Mouse (Mus musculus) neural tube, embryonic 10.5 days (tissue): Measurements from ENCODE around the gene Ankrd7.
"Not testable (repeated sequence)": the region's sequence is repeated elsewhere in the genome, so short reads cannot be mapped to it uniquely, and the experiment has no call there.

Experiments
- DNase-seq: peaks from one replicate; pipeline ENCODE4 v3.0.0-alpha.2; 2017; ENCODE audit warnings: low spot score; ENCODE audit errors: extremely low spot score

Ankrd7 gene

DNA sequence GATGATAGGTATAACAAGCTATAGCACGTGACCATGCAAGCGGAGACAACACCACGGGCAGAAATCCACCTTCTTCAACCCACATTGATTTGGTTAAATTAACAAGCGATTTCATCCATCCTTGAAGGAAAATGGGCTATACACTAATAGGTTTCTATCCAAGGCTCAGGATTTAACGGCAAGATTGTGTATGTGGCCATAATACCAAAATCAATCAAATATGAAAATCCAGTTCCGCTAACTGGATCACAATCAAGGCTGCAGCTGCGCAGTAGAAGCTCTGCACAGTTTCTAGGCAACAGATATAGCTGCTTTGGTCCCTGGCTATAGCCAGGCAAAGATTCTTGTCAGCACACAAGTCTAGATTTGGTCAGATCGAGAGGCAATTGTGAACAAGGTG lies at the start of gene Ankrd7:
TSS of gene Ankrd7 (plus strand) at position 301 of the 400 bp plus-strand sequence.
- no peak for DNase-seq

GRCm38 (mm10) chr6:18819343-18819742 lies 46.8 kb upstream of the Ankrd7 start:
- peak; percentile 27 for DNase-seq

DNA sequence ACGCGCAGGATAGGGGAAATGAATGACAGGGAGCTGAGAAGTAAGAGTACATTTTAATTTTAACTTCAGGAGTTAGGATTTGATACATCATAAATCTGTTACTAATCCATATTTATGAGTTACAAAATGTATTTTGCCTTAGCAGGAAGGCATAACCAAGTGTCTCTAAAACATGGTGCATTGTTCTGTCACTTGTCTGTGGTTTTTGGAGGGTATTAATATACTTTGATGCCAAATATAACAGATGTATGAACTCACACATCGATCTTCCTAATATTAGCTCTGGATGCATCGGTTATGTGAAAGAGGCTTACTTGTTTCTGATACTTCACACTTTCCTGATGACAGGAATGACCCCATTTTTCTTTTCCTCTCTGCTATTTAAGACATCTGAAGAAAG lies 45.9 kb upstream of the Ankrd7 start:
- no peak for DNase-seq

GRCm38 (mm10) chr6:18822812-18823211 lies 43.3 kb upstream of the Ankrd7 start:
- DNase-seq: no peak

- DNase-seq: no peak
Measured at GRCm38 (mm10) chr6:18832958-18833357, 33.2 kb upstream of the Ankrd7 start.

- DNase-seq: not testable (repeated sequence)
Measured at GRCm38 (mm10) chr6:18844529-18844928, 21.6 kb upstream of the Ankrd7 start.

GRCm38 (mm10) chr6:18845571-18845970 lies 20.5 kb upstream of the Ankrd7 start:
- not testable (repeated sequence) for DNase-seq

GRCm38 (mm10) chr6:18848051-18848701 lies 17.9 kb upstream of the Ankrd7 start, which contains the start of gene Lsm8:
TSS of gene Lsm8 (plus strand) at chr6:18848579.
- peak; percentile 96 for DNase-seq

DNA sequence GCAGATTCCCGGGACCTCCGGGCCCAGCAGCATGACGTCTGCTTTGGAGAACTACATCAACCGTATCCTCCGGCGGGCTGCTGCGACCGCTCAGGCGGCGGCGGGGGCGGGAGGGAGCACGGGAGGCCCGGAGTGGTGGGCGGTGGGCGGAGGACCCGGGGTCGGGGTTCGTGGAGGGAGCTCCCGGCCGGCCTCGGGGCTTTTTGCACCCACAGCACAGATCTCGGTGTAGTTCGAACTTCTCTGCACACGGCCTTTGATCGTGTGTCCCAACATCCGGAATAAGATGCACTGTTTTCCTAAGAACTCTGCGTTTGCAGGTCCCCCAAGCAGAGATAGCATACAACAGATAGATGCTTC lies 17.4 kb upstream of the Ankrd7 start:
- no peak for DNase-seq

DNA sequence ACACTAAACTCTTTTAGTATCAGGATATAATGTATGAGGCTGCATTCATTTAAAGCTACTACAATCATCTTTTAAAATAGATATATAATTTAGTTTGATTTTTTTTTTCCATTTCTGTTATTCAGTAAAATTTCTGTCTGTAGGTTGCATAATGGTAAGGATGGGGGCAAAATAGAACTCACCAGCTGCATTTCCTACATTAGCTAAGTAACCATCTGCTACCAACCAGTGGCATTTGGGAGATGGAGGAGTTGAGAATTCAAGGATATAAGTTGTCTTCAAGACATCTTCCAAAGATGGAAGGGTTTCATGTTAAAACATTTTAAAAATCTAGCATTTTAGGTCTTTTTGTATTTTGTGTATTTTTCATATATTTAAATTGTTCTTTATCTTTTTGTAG lies 10.8 kb upstream of the Ankrd7 start:
- DNase-seq: no peak

DNA sequence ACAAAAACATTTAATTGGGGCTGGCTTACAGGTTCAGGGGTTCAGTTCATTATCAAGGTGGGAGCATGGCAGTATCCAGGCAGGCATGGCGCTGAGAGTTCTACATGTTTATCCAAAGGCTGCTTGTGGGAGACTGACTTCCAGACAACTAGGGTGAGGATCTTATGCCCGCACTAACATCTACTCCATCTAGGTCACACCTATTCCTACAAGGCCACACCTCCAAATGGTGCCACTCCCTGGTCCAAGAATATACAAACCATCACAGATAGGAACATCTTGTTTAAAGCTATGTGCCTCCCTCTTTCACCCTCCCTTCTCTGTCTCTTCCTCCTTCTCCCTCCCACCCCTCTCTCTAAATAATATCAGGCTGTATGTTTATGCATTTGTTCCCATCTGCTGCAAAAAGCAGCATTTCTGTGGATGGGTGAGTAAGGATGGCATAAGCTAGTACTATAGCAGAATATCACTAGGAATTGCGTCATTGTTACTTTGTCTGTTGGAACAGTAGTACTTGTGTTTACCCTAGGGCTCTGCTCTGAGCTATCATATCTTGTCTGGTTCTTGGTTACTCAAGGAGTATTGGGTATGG lies 9.5 kb upstream of the Ankrd7 start:
- DNase-seq: no peak

DNA sequence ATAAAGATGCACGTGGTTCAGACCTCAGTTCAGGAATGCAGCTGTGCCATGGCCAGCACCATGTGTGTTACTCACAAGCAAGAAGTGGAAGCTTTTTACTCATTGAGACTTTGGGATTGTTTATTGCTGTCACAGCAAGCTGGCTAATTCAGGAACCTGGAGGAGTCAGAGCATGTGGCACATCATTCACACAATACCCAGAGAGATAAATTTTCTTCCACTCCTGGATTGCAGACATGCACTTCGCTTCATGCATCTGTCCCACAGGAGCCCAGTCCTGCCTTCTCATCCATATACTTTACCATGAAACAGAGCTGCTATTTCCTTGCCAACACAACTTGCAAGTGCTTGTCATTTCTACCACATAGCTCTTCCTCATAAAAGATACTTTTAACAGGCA lies 22.9 kb downstream of the Ankrd7 start:
- DNase-seq: no peak

DNA sequence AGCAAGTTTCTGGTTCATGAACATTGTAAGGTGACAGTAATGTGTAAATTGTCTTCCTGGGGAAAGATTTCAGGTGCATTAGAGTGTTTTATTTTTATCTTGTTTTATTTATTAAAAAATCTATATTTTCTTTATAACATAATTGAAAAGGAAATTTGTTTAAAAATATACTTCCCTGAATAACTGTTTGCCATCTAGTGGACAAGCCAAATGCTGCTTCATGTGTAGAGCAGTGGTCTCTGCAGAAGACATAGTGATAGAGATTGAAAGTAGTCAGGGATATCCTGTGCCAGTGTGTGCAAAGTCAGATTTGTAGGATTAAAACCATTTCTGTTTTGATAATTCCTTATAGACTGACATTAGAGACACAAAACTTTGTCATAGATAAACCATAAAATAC lies 28.0 kb downstream of the Ankrd7 start:
- DNase-seq: no peak

GRCm38 (mm10) chr6:18907173-18907572 lies 41.1 kb downstream of the Ankrd7 start:
- no peak for DNase-seq

DNA sequence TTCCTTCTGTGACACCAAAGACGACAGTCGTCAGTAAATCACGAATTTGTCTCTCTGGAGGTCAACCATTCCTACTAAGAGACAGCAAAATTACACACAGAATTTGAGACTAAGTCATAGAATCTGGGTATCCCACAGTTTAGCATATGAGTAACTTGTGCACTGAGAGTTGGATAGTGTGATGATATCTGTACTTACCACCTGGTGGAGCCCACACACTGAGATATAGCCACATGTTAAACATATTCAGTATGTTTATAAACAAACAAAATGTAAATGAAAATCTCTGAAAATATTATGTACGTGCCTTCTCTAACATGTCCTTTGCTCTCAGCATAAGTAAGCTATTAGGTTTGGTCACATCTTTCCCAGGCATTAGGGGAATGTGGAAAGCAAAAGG lies 47.1 kb downstream of the Ankrd7 start:
- DNase-seq: no peak

DNA sequence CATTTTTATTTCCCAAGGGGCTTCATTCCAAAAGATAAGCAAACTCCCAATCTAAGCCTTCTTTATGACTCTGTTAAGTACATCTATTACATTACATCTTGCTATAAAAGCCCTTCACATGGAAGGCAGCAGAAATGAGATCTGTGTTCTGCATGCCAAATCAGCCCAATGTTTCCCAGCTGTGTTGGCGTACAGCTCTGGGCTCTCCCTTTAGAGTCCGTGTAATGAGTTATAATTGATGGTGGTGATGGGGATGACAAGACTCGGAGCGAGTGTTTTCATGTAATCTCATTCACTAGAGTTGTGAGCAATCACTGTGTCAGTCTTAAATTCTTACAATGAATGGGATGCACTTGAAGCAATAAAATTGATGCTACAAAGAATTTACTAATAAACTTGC lies 49.9 kb downstream of the Ankrd7 start:
- no peak for DNase-seq

- no peak for DNase-seq
Measured at GRCm38 (mm10) chr6:18916471-18916870, 50.4 kb downstream of the Ankrd7 start.
